Mouse (Mus musculus): ENCODE results near the gene Aplnr.

DNA sequence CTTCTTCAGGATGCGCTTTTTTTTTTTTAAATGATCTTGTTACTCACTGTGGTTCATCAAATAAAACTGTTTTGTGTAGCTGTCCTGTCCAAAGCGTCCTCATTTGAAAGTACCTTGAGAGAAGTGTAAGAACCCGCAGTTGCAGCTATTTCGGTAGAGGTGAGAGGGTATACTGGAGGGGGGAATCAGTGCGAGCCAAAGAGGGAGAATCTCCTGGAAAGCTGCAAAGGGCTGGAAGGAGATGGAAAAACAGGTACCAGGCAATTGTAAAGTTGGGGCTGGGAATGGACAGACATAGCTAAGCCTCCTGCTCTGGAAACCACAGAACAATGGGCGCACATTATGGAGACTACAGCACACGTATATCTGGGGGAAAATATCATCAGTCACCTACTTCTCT is 3.8 kb downstream of the Aplnr start:
- TF ChIP-seq HCFC1 (IDR thresholded peaks at IDR 0.05; ENCODE audit: low read depth, low read length) (no peak), CTCF (conservative IDR thresholded peaks at IDR 0.05 in 1 of 2, IDR thresholded peaks at IDR 0.05 in 1 of 2; ENCODE audit: low read depth in 2 of 2, low read length in 2 of 2) (no peak), ZMIZ1 (IDR thresholded peaks at IDR 0.05; ENCODE audit: low read depth, low read length) (no peak), CHD1 (IDR thresholded peaks at IDR 0.05; ENCODE audit: low read depth, low read length) (no peak), POLR2AphosphoS2 (IDR thresholded peaks at IDR 0.05; ENCODE audit: low read depth, low read length) (no peak), USF1 (IDR thresholded peaks at IDR 0.05; ENCODE audit: low read depth, low read length) (no peak), EP300 (IDR thresholded peaks at IDR 0.05; ENCODE audit: low read length) (no peak), MEF2A (IDR thresholded peaks at IDR 0.05; ENCODE audit: borderline replicate concordance, low read depth, low read length) (no peak), MXI1 (IDR thresholded peaks at IDR 0.05; ENCODE audit: low read depth, low read length) (no peak), POLR2A (IDR thresholded peaks at IDR 0.05; ENCODE audit: low read depth, low read length) (no peak), NELFE (IDR thresholded peaks at IDR 0.05; ENCODE audit: low read depth, low read length) (no peak)
